Mouse (Mus musculus): Measurements from ENCODE around the gene Nedd9.

The Nedd9 gene

GRCm38 (mm10) chr13:41491981-41492702, 5.0 kb upstream of the Nedd9 start:
- DNase-seq (ENCODE audit: low read depth), result no peak

- DNase-seq (ENCODE audit: low read depth), result no peak
Measured at GRCm38 (mm10) chr13:41491522-41491921, 4.4 kb upstream of the Nedd9 start.

GRCm38 (mm10) chr13:41490282-41490681, 3.1 kb upstream of the Nedd9 start:
- DNase-seq (ENCODE audit: low read depth), result no peak

DNA sequence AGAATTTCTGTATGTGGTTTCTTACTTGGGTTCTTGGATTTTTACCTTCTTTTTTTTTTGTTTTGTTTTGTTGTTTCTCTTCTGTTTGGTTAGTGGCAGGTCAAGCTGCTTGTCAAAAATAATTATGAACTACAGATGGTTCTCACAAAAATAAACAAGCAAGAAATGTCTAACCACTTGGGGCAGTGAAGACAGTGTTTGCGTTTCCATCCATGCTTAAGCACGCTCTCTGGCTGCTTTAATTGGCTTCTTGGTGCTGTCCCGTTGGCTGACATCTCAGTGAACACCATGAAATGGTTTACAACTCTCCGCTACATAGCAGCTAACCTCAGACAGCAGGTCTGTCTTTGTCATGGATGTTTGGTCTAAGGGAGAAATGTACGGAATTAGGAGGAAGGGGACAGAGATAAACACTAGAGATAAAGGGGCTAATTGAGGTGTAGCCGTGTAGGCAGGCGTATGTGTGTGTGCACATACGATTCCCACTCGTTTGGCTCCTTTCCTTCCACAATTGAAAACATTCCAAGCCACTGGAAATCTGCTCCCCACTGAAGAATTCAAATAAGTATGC, 2.6 kb upstream of the Nedd9 start:
- DNase-seq (ENCODE audit: low read depth), result no peak

GRCm38 (mm10) chr13:41487409-41487743, 214 bp upstream of the Nedd9 start:
- no peak for DNase-seq (ENCODE audit: low read depth)

GRCm38 (mm10) chr13:41483966-41484365, 3.2 kb downstream of the Nedd9 start:
- DNase-seq (ENCODE audit: low read depth), result no peak

- no peak for DNase-seq (ENCODE audit: low read depth)
Measured at GRCm38 (mm10) chr13:41482408-41483011, 4.7 kb downstream of the Nedd9 start.

- DNase-seq (ENCODE audit: low read depth), result no peak
Measured at GRCm38 (mm10) chr13:41479737-41480435, 7.3 kb downstream of the Nedd9 start.

- DNase-seq (ENCODE audit: low read depth), result no peak
Measured at GRCm38 (mm10) chr13:41476216-41476615, 10.9 kb downstream of the Nedd9 start.

- no peak for DNase-seq (ENCODE audit: low read depth)
Measured at GRCm38 (mm10) chr13:41474365-41474764, 12.8 kb downstream of the Nedd9 start.

DNA sequence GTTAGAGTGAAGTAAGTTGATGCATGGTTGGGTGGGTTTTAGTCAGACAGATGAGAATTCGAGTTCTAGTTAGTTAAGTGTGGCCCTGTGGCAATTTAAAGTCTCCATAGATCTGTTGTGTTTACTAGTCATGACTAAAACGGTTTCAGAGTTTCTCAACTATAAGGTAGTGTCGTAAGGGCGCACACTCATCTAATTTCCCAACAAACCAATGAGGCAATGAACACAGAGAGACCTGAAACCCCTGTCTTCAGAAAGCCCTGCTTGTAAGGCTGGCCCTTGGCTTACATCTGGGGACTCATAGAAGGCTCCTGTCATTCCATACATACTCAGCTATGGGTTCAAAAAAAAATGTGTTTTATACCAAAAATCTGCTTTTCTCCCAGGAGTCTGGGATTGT, 13.7 kb downstream of the Nedd9 start:
- DNase-seq (ENCODE audit: low read depth), result no peak

- no peak for DNase-seq (ENCODE audit: low read depth)
Measured at GRCm38 (mm10) chr13:41472878-41473424, 14.2 kb downstream of the Nedd9 start.

GRCm38 (mm10) chr13:41468277-41468676, 18.9 kb downstream of the Nedd9 start:
- no peak for DNase-seq (ENCODE audit: low read depth)

DNA sequence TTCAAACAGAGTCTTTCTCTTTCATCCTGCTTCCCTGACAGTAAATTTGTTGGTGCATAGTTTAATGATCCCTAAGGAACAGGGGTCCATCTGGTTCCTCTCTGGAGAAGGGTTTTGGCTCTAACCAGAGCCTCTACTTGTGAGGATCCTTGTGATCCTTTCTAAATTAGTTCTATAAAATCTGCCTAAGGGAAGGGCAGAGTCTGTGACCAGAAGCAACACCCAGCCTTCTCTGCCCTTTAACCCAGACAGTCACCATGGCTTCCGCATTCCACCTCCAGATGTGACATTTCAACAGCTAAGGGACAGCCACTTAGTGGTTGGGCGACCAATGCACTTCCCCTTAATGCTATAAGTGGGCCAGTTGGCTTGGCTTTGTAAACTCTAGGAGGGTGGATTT, 20.1 kb downstream of the Nedd9 start:
- DNase-seq (ENCODE audit: low read depth), result peak; percentile 38

DNA sequence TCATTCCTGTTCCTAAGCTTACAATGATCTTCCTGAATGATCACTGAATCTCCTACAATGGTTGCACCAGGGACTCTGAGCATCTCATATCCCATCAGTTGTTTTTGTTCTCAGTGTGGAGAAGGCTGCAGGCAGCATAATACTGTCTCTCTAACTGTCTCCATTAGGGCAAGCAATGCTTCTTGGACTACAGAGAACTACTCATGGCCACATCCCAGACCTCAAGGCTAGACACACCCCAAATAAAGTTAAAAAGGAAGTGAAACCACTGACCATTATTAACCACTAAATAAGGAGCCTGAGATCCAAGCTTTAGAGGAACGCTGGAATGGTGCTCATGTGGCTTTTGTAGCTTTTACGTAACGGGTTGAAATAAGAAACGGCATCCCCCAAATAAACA, 20.5 kb downstream of the Nedd9 start:
- DNase-seq (ENCODE audit: low read depth), result no peak

DNA sequence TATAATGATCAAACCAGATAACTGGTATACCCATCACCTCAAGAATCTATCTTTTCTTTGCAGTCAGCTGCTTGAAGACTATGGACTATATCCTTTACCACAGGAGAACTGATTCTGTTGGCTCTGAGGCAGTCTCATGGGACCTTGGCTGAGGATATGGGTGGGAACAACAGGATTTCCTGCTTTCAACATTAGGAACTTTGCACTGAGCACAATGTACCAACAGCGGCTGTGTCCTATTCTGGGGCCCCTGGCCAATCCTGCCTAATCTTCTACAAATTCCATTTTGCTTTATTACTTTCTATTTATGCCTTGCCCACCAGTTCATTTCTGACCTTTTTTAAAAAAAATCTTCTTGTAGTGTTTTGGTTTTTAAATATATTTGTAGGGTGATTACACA, 21.0 kb downstream of the Nedd9 start:
- no peak for DNase-seq (ENCODE audit: low read depth)

GRCm38 (mm10) chr13:41461418-41461817, 25.7 kb downstream of the Nedd9 start:
- DNase-seq (ENCODE audit: low read depth), result no peak

GRCm38 (mm10) chr13:41459683-41460286, 27.4 kb downstream of the Nedd9 start:
- DNase-seq (ENCODE audit: low read depth), result no peak

- DNase-seq (ENCODE audit: low read depth), result no peak
Measured at GRCm38 (mm10) chr13:41458709-41459108, 28.5 kb downstream of the Nedd9 start.

- no peak for DNase-seq (ENCODE audit: low read depth)
Measured at GRCm38 (mm10) chr13:41457798-41458390, 29.3 kb downstream of the Nedd9 start.

DNA sequence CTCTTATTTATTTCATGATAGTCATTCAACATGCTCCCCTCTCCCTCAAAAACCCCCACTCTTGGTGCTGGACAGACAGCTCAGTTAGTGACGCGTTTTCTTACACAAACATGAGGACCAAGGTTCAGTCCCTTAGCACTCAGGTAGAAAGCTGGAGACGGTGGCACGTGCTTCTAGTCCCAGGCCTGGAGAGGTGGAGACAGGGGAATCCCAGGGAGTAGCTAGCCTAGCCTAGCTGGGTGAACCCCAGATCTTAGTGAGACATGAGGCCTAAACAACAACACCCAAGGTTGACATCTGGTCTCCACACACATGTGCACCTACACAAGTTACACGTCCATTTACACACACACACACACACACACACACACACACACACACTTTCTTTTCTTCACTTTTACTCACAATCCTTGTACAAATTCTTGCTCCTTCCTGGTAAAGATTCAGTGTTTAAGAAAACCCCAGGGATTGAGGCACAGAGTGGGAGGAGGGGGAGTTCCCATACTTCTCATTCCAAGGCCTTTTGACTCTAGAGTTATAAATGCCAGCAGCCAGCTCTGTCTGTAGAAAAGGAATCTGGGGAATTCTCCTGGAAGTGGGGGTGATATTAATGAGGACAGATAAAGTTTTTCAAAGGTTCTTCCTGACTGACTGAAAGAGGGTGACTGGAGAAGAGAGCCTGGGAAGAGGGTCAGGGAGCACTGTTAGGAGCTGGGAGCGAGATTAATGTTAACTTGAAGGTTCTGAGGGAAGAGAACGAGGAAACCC, 29.9 kb downstream of the Nedd9 start:
- DNase-seq (ENCODE audit: low read depth), result no peak

Data from c-Kit-positive CD71-negative TER-119-negative erythroid progenitor cells, embryonic 14.5 days (primary cell).